Mouse (Mus musculus) embryonic facial prominence, embryonic 11.5 days (tissue): Measurements from ENCODE around the gene Nkiras2. TPM values are rescaled to one million over a fixed set of nuclear protein-coding genes. Genes with fewer than 3 reads are reported as not detected.
A peak's percentile ranks its signal among the peaks of the same experiment; 100 is the strongest.

Experiments used
- ATAC-seq: fragments of 200-750 bp; cut with Nextera tagmentation; replicated peaks from 2 replicates; pipeline ENCODE4 v1.8.0; 2017; ENCODE audit warnings: low read depth; ENCODE audit not compliant: insufficient number of reproducible peaks, low FRiP score, low TSS enrichment
- DNase-seq: peaks from one replicate; pipeline ENCODE4 v3.0.0-alpha.2; 2015; ENCODE audit warnings: low spot score
- H3K27ac ChIP-seq: fragments of 300-500 bp; sonication (generic); replicated peaks from 2 replicates; pipeline ENCODE4 v1.5.1; 2014; ENCODE audit warnings: mild to moderate bottlenecking, low read depth, low read length, control low read depth
- H3K27me3 ChIP-seq: fragments of 300-500 bp; sonication (generic); 2 replicates; pipeline ENCODE4 v1.6.1; 2014; ENCODE audit warnings: mild to moderate bottlenecking, low read length, moderate library complexity, mixed read lengths; ENCODE audit not compliant: control insufficient read depth, insufficient read depth
- H3K36me3 ChIP-seq: fragments of 300-500 bp; sonication (generic); replicated peaks from 2 replicates; pipeline ENCODE4 v1.6.1; 2014; ENCODE audit warnings: low read depth, mild to moderate bottlenecking, low read length, moderate library complexity, mixed read lengths; ENCODE audit not compliant: control insufficient read depth, insufficient read depth
- H3K4me1 ChIP-seq: fragments of 300-500 bp; sonication (generic); 2 replicates; pipeline ENCODE4 v1.6.1; 2014; ENCODE audit warnings: low read length, mixed read lengths; ENCODE audit not compliant: control insufficient read depth, insufficient read depth
- H3K4me2 ChIP-seq: fragments of 300-500 bp; sonication (generic); 2 replicates; pipeline ENCODE4 v1.6.1; 2014; ENCODE audit warnings: low read depth, mild to moderate bottlenecking, control low read depth, low read length, moderate library complexity
- H3K4me3 ChIP-seq: fragments of 300-500 bp; sonication (generic); 2 replicates; pipeline ENCODE4 v1.5.1; 2014; ENCODE audit warnings: low read depth, low read length, control low read depth
- H3K9ac ChIP-seq: fragments of 300-500 bp; sonication (generic); replicated peaks from 2 replicates; pipeline ENCODE4 v1.6.1; 2014; ENCODE audit warnings: mild to moderate bottlenecking, control low read depth, low read length
- H3K9me3 ChIP-seq: fragments of 300-500 bp; sonication (generic); replicated peaks from 2 replicates; pipeline ENCODE4 v1.6.1; 2016; ENCODE audit warnings: mild to moderate bottlenecking, low read length, inconsistent platforms, mixed read lengths; ENCODE audit not compliant: control insufficient read depth
- WGBS: fragments of 180-500 bp; shearing (Covaris S2); extraction: QIAGEN DNeasy Blood & Tissue Kit; methylation state at CpG from one replicate; pipeline ENCODE4 v1.1.7; 2014; 5-methylcytosine and 5-hydroxymethylcytosine counted together
- polyA plus RNA-seq: library from polyadenylated mRNA; unstranded; fragments of >200 nt; fragmentation: Nextera tagmentation; extraction: Ambion mirVana; gene quantifications from 2 replicates; pipeline ENCODE4 v1.2.1, GENCODE M21; 2014

Nkiras2 gene
- polyA plus RNA-seq, 1 experiment from 2014 or later: 79.5 TPM

GRCm38 (mm10) chr11:100625754-100626700 lies 7.0 kb downstream of the Nkiras2 start:
- H3K27ac ChIP-seq: no peak overlapping the region
- ATAC-seq: no peak
- DNase-seq: no peak
- no peak overlapping the region for H3K9ac ChIP-seq
- H3K4me2 ChIP-seq: no peak overlapping the region
- no peaks in the 10 kb centered on the region; the same call in 1 of the 2 replicates for H3K4me1 ChIP-seq
- no peaks in the 10 kb centered on the region for H3K9me3 ChIP-seq
- H3K4me3 ChIP-seq: no peak overlapping the region
- WGBS: 94% methylated on average over 23 of the region's 23 CpGs
- H3K27me3 ChIP-seq: no peaks in the 10 kb centered on the region
- peaks cover 7% of the 10 kb centered on the region for H3K36me3 ChIP-seq

GRCm38 (mm10) chr11:100626701-100627195 lies 7.7 kb downstream of the Nkiras2 start:
- Histone ChIP-seq H3K9me3 (no peaks in the 10 kb centered on the region), H3K27ac (no peak overlapping the region), H3K4me1 (no peaks in the 10 kb centered on the region; the same call in 1 of the 2 replicates), H3K27me3 (no peaks in the 10 kb centered on the region), H3K4me2 (no peak overlapping the region), H3K9ac (no peak overlapping the region), H3K4me3 (no peak overlapping the region), H3K36me3 (peaks cover 7% of the 10 kb centered on the region)
- ATAC-seq (no peak; the same call in 1 of the 2 replicates), DNase-seq (peak; percentile 68)
- 27% methylated on average over 9 of the region's 9 CpGs for WGBS

GRCm38 (mm10) chr11:100628056-100628455 lies 9.0 kb downstream of the Nkiras2 start:
- Histone ChIP-seq H3K27me3 (no peaks in the 10 kb centered on the region), H3K36me3 (peaks cover 7% of the 10 kb centered on the region), H3K4me3 (no peak overlapping the region), H3K9me3 (no peaks in the 10 kb centered on the region), H3K4me1 (no peaks in the 10 kb centered on the region; the same call in 1 of the 2 replicates), H3K27ac (no peak overlapping the region), H3K4me2 (no peak overlapping the region), H3K9ac (no peak overlapping the region)
- no peak for DNase-seq
- WGBS: 95% methylated on average over 5 of the region's 5 CpGs
- ATAC-seq: no peak

- H3K27me3 ChIP-seq: no peaks in the 10 kb centered on the region
- no peak for ATAC-seq
- no peak for DNase-seq
- H3K4me1 ChIP-seq: no peaks in the 10 kb centered on the region; the same call in 1 of the 2 replicates
- H3K9me3 ChIP-seq: no peaks in the 10 kb centered on the region
- H3K4me3 ChIP-seq: no peak overlapping the region
- no peak overlapping the region for H3K4me2 ChIP-seq
- no peak overlapping the region for H3K9ac ChIP-seq
- WGBS: 61% methylated on average over 13 of the region's 13 CpGs
- H3K36me3 ChIP-seq: peaks cover 7% of the 10 kb centered on the region
- no peak overlapping the region for H3K27ac ChIP-seq
These were observed 9.9 kb downstream of the Nkiras2 start for GRCm38 (mm10) chr11:100628862-100629352.

- no peaks in the 10 kb centered on the region for H3K9me3 ChIP-seq
- no peak overlapping the region for H3K4me3 ChIP-seq
- H3K36me3 ChIP-seq: no peaks in the 10 kb centered on the region
- WGBS: 76% methylated on average over 7 of the region's 7 CpGs
- H3K9ac ChIP-seq: no peak overlapping the region
- H3K27me3 ChIP-seq: peaks cover under 1% of the 10 kb centered on the region; the same call in 1 of the 2 replicates
- H3K4me1 ChIP-seq: no peaks in the 10 kb centered on the region
- ATAC-seq (no peak), DNase-seq (no peak)
- H3K4me2 ChIP-seq: no peak overlapping the region
- no peak overlapping the region for H3K27ac ChIP-seq
These were observed 15.5 kb downstream of the Nkiras2 start for GRCm38 (mm10) chr11:100634530-100634929.

- ATAC-seq (no peak), DNase-seq (peak; percentile 81)
- no peaks in the 10 kb centered on the region; the same call in none of the 2 replicates for H3K4me1 ChIP-seq
- H3K27me3 ChIP-seq: peaks cover 13% of the 10 kb centered on the region
- no peaks in the 10 kb centered on the region for H3K9me3 ChIP-seq
- peak overlapping the region; percentile 48 for H3K9ac ChIP-seq
- 7% methylated on average over 52 of the region's 52 CpGs for WGBS
- H3K27ac ChIP-seq: no peak overlapping the region
- peak overlapping the region; percentile 29 for H3K4me3 ChIP-seq
- H3K4me2 ChIP-seq: peak overlapping the region; percentile 78
- H3K36me3 ChIP-seq: no peaks in the 10 kb centered on the region
These were observed 21.3 kb downstream of the Nkiras2 start for GRCm38 (mm10) chr11:100640159-100640906.

GRCm38 (mm10) chr11:100643612-100644575 lies 24.9 kb downstream of the Nkiras2 start:
- no peaks in the 10 kb centered on the region for H3K9me3 ChIP-seq
- H3K27ac ChIP-seq: no peak overlapping the region
- H3K27me3 ChIP-seq: peaks cover 13% of the 10 kb centered on the region
- no peaks in the 10 kb centered on the region for H3K36me3 ChIP-seq
- no peaks in the 10 kb centered on the region; the same call in none of the 2 replicates for H3K4me1 ChIP-seq
- no peak overlapping the region for H3K4me3 ChIP-seq
- no peak overlapping the region for H3K9ac ChIP-seq
- ATAC-seq (no peak), DNase-seq (no peak)
- no peak overlapping the region for H3K4me2 ChIP-seq
- 69% methylated on average over 15 of the region's 15 CpGs for WGBS
